Mouse (Mus musculus): ENCODE measurements around the gene March1. TPM values are rescaled to one million over a fixed set of nuclear protein-coding genes. Genes with fewer than 3 reads are reported as not detected.

The March1 gene
- 0.23 and 0.30 TPM in 2 replicates for polyA plus RNA-seq (2016; fragmentation: Nextera tagmentation; extraction: Ambion mirVana)

DNA sequence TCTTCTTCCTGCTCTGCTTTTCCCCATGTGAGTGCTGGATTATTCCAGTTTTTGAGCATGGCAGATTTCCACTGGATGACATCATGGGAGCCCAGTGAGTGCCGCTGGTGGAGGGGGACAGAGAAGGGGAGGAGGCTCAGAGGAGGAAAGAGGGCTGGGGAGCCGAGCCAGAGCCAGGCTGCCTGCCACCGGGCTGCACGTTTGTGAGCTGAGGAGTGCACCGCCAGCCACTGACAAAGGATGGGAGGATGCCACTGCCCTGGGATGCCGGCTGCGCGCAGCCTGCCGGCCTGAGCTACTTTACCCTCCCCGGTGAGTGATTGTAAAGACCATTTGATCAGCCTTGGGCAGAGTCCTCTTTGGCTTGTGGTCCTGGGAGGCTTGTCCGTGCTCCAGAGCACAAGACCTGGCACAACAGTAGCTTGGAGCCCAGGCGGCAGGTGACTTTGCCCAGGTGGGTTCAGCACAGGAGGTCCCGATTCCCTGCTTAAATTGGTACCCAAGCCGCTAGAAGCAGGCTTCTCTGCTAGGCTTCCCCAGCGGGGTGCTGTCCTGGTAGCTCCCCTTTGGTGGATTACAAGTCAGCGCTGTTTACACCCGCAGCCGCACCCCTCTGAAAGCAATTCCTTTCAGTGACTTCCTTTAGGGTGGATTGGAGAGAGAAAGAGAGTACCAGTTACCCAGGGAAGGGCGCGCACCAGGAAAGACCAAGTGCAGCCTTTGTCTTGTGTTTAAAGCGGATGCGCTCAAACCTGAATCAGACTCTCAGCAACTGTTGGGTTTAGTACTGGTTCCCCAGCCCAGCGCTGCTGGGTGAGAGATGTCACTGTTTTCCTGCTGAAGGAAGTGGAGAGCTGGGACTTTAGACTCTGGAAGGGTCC is at the start of gene March1:
Gene March1 (plus strand): TSS at position 30 of the 881 bp plus-strand sequence.
- WGBS (ENCODE audit: insufficient replicate concordance): 6% methylated on average over 23 of the region's 23 CpGs
- no peak within 1 kb of the TSS for H3K4me3 ChIP-seq
- no peak for ATAC-seq
- H3K27me3 ChIP-seq (replicated peaks): peaks cover 15% of the 10 kb centered on the region
- H3K4me1 ChIP-seq: no peaks in the 10 kb centered on the region
- no peak within 1 kb of the TSS for H3K9ac ChIP-seq
- no peaks in the 10 kb centered on the region for H3K9me3 ChIP-seq (replicated peaks)
- no peak within 1 kb of the TSS for H3K4me2 ChIP-seq
- H3K36me3 ChIP-seq: no peaks in the 10 kb centered on the region
- H3K27ac ChIP-seq: no peak within 1 kb of the TSS

DNA sequence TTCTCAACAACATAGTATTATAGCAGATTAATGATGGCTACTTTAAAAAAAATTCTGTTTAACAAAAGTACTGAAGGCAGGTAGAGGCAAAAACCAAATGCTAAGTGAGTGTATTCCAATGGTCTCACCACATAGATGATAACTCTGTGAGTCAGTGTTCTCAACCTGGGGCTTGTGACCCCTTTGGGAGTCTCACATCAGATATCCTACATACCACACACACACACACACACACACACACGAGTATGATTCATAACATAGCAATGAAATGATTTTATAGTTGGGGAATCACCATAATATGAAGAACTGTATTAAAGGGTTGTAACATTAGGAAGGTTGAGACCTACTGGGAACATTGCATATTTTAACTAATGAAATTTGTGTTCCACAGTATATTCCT is 30.8 kb upstream of the March1 start:
- WGBS (ENCODE audit: insufficient replicate concordance): 15% methylated on average over 1 of the region's 1 CpGs
- Histone ChIP-seq H3K4me1 (no peaks in the 10 kb centered on the region), H3K27ac (no peak overlapping the region), H3K9me3 (replicated peaks) (peaks cover 4% of the 10 kb centered on the region; the same call in 1 of the 2 replicates), H3K9ac (no peak overlapping the region), H3K36me3 (no peaks in the 10 kb centered on the region), H3K4me2 (no peak overlapping the region), H3K27me3 (replicated peaks) (no peaks in the 10 kb centered on the region), H3K4me3 (no peak overlapping the region)
- ATAC-seq: no peak

DNA sequence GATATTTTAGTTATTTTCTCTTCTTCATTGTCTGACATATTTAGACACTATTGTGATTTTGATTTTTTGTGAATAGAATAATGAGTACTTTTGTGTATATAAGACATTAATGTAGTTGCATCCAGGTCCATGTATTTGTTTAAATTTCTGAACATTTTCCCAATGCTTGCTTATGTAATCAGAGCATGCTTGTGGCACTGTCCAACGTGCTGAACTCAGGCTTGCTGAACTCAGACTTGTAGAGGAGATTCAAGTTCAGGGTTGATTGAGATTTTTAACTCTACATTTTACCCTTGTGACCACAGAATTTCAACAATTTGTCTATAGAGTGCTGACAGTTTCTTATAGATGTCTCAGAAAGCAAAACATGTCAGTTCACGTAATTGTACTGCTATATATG is 14.5 kb upstream of the March1 start:
- Histone ChIP-seq H3K27me3 (replicated peaks) (no peaks in the 10 kb centered on the region), H3K4me3 (no peak overlapping the region), H3K4me2 (no peak overlapping the region), H3K9me3 (replicated peaks) (no peaks in the 10 kb centered on the region), H3K36me3 (no peaks in the 10 kb centered on the region), H3K4me1 (no peaks in the 10 kb centered on the region), H3K27ac (no peak overlapping the region), H3K9ac (no peak overlapping the region)
- ATAC-seq: no peak
- whole genome bisulfite sequencing (ENCODE audit: insufficient replicate concordance): 37% methylated on average over 2 of the region's 2 CpGs

DNA sequence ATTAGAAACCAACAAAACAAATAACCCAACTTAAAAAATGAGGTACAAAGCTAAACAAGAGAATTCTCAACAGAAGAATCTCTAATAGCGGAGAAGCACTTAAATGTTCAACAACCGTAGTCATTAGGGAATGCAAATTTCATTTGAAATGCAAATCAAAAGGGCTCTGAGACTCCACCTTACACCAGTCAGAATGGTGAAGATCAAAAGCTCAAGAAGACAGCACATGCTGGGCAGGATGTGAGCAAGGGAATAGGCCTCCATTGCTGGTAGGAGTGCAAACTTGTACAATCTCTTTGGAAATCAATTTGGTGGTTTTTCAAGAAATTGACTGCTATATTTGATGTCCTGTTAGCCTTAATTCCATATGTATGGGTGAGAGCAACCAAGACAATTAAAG is 8.2 kb upstream of the March1 start:
- H3K27ac ChIP-seq: no peak overlapping the region
- H3K4me2 ChIP-seq: no peak overlapping the region
- H3K36me3 ChIP-seq: no peaks in the 10 kb centered on the region
- ATAC-seq: no peak
- 59% methylated on average over 2 of the region's 2 CpGs for WGBS (ENCODE audit: insufficient replicate concordance)
- no peak overlapping the region for H3K9ac ChIP-seq
- H3K9me3 ChIP-seq (replicated peaks): no peaks in the 10 kb centered on the region
- H3K27me3 ChIP-seq (replicated peaks): no peaks in the 10 kb centered on the region
- H3K4me1 ChIP-seq: no peaks in the 10 kb centered on the region
- H3K4me3 ChIP-seq: no peak overlapping the region

DNA sequence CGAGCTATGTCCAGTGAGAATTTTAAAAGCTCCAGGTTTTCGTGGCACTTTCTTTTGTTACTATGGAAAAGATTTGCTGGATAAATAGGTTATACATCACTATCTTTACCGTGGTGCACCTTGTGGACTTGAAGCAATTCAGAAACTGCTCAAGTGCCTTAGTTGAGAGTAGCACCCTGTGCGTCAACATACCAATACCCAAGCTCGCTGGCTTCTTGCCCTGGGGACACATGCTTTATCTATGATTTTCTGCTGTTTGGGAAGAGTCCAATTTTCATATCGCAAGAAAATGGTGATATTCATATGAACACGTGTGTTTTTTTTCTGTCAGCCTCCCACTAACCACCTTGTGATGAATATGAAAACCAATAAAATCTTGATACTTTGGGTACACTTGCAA is 1.3 kb downstream of the March1 start:
- Histone ChIP-seq H3K27ac (no peak overlapping the region), H3K27me3 (replicated peaks) (peaks cover 15% of the 10 kb centered on the region), H3K9me3 (replicated peaks) (no peaks in the 10 kb centered on the region), H3K9ac (no peak overlapping the region), H3K4me2 (no peak overlapping the region), H3K4me1 (no peaks in the 10 kb centered on the region), H3K36me3 (no peaks in the 10 kb centered on the region), H3K4me3 (no peak overlapping the region)
- ATAC-seq: no peak
- 37% methylated on average over 7 of the region's 7 CpGs for WGBS (ENCODE audit: insufficient replicate concordance)

DNA sequence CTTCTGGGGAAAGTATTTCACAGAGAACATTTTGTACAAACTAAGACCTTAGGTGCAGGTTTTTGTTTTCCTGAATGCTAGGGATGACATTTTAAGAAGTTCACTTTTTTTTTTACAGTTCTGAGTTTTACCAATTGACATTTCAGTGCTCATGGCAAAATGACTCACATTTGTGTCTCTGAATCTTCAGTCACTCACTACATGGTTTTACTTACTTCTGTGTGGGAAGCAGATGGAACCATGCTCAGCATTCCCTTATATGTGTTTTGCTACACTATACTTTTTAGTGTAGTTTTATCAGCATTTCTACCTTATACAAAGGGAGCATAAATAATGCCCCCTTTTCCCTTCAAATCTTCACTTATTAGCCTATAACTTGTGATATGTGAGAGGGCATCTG is 27.2 kb downstream of the March1 start:
- H3K36me3 ChIP-seq: no peaks in the 10 kb centered on the region
- ATAC-seq: no peak
- H3K4me1 ChIP-seq: no peaks in the 10 kb centered on the region
- no peak overlapping the region for H3K27ac ChIP-seq
- no peak overlapping the region for H3K9ac ChIP-seq
- H3K4me2 ChIP-seq: no peak overlapping the region
- no peaks in the 10 kb centered on the region for H3K27me3 ChIP-seq (replicated peaks)
- H3K9me3 ChIP-seq (replicated peaks): no peaks in the 10 kb centered on the region
- no peak overlapping the region for H3K4me3 ChIP-seq

DNA sequence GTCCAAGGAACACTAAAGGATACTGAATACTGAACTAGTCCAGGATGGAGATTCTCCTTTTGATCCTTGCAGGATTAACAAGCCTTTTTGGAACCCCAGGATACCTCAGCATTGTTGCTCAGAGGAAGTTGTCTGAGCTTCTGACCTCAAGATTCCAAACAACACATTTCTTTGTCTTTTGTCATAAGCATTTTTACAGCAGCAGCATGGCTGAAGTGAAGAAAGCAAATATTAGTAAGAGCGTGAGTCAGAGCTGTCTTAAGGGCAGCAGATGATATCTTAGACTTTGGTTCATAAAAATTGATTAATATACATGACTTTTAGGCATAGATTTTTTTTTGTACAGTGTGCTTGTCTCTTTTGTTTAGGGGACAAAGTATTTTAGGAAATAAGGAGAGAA is 27.8 kb downstream of the March1 start:
- no peak for ATAC-seq
- Histone ChIP-seq H3K9ac (no peak overlapping the region), H3K4me1 (no peaks in the 10 kb centered on the region), H3K27me3 (replicated peaks) (no peaks in the 10 kb centered on the region), H3K27ac (no peak overlapping the region), H3K36me3 (no peaks in the 10 kb centered on the region), H3K4me3 (no peak overlapping the region), H3K9me3 (replicated peaks) (no peaks in the 10 kb centered on the region), H3K4me2 (no peak overlapping the region)
- 67% methylated on average over 1 of the region's 1 CpGs for WGBS (ENCODE audit: insufficient replicate concordance)

DNA sequence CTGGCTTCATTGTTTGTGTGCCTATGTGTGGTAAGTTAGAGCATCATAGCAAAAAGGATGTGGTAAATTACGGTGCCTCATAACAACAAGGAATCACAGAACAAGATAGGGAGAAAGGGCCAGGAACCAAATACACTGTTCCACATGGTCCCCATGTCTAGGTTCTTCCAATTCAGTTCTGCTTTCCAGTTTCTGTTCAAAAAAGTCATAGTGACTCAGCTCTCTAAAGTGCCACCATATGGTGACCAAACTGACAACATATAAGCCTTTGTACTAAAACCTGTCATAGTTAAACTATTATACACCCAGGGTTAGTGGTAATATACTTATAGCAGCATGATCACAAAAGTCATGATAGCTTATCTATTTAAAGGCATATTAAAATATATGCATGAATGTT is 28.2 kb downstream of the March1 start:
- Histone ChIP-seq H3K9ac (no peak overlapping the region), H3K36me3 (no peaks in the 10 kb centered on the region), H3K9me3 (replicated peaks) (no peaks in the 10 kb centered on the region), H3K4me2 (no peak overlapping the region), H3K27ac (no peak overlapping the region), H3K4me3 (no peak overlapping the region), H3K27me3 (replicated peaks) (no peaks in the 10 kb centered on the region), H3K4me1 (no peaks in the 10 kb centered on the region)
- WGBS (ENCODE audit: insufficient replicate concordance): 60% methylated on average over 1 of the region's 1 CpGs
- ATAC-seq: no peak

DNA sequence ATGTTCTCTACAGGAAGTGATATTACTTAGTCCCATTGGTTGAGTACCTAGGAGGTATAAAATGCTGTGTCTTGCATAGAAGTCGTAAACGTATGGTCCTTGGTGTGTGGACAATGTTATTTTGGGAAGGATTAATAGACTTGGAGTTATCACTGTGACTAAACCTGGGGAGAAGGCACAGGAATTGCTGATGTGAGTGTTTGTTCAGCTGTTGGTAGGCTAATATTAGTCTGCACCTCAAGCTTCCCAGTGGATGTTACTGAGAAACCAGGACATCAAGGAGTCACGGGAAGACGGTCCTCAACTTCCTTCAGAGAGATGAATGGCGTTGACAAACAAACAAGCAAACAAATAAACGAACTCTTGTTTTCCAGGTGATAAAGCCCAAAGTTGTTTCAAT is 38.2 kb downstream of the March1 start:
- H3K9ac ChIP-seq: no peak overlapping the region
- H3K36me3 ChIP-seq: no peaks in the 10 kb centered on the region
- ATAC-seq: no peak
- H3K27me3 ChIP-seq (replicated peaks): no peaks in the 10 kb centered on the region
- H3K9me3 ChIP-seq (replicated peaks): no peaks in the 10 kb centered on the region
- H3K4me3 ChIP-seq: no peak overlapping the region
- 67% methylated on average over 6 of the region's 6 CpGs for WGBS (ENCODE audit: insufficient replicate concordance)
- H3K4me2 ChIP-seq: no peak overlapping the region
- H3K4me1 ChIP-seq: no peaks in the 10 kb centered on the region
- no peak overlapping the region for H3K27ac ChIP-seq

DNA sequence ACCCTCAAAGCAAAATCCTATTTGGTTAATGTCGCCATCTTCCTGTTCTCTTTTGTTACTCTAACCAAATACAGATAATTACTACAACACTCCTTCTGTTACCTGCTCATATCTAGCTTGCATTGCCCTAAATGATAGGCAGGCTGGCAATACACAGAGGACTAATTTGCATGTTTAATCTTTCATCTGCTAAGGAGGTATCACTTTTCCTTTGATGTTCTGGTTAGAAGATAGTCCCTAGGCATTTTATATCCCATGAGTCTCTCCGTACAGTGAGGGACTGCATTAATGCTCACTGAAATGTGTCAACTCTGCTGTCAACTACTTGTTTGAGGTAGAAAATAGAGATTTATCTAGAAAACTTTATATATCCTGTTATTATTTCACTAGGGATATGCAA is 44.2 kb downstream of the March1 start:
- H3K4me2 ChIP-seq: no peak overlapping the region
- WGBS (ENCODE audit: insufficient replicate concordance): 72% methylated on average over 2 of the region's 2 CpGs
- ATAC-seq: no peak
- no peak overlapping the region for H3K27ac ChIP-seq
- H3K9me3 ChIP-seq (replicated peaks): no peaks in the 10 kb centered on the region
- H3K9ac ChIP-seq: no peak overlapping the region
- H3K4me3 ChIP-seq: no peak overlapping the region
- H3K27me3 ChIP-seq (replicated peaks): no peaks in the 10 kb centered on the region
- H3K36me3 ChIP-seq: no peaks in the 10 kb centered on the region
- H3K4me1 ChIP-seq: no peaks in the 10 kb centered on the region

DNA sequence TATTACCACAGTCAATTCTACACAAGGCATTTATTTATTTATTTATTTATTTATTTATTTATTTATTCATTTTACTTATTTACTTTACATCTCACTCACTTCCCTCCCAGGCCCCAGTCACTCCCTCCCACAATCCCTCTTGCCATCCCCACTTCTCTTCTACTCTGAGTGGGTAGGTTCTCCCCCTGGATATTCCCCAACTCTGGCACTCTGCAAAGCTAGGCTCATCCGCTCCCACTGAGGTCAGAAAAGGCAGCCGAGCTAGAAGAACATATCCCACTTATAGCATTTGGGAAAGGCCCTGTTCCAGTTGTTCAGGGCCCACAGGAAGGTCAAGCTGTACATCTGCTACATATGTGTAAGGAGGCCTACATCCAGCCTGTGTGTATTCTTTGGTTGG is 48.1 kb downstream of the March1 start:
- Histone ChIP-seq H3K27me3 (replicated peaks) (no peaks in the 10 kb centered on the region), H3K9ac (no peak overlapping the region), H3K36me3 (no peaks in the 10 kb centered on the region), H3K27ac (no peak overlapping the region), H3K9me3 (replicated peaks) (no peaks in the 10 kb centered on the region), H3K4me1 (no peaks in the 10 kb centered on the region), H3K4me3 (no peak overlapping the region), H3K4me2 (no peak overlapping the region)
- no peak for ATAC-seq
- 70% methylated on average over 2 of the region's 2 CpGs for WGBS (ENCODE audit: insufficient replicate concordance)

DNA sequence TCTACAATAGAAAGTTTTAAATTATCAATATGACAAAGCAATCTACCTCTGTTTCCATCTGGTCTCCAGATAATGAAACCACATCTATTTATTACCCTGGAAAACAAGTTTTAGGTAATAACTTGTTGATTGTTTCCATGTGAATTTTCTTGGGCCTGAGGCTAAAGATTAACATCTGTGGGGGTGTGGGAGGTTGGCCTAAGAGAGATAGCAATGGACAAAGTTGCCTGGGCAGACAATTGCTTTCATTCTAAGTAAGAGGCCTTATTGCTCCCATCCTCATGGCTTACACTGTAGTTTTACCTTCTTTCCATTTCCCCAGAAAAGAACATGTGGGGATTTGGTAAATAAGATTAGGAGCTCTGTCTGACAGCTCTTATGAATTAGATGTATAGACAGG is 125.4 kb downstream of the March1 start:
- H3K4me1 ChIP-seq: no peaks in the 10 kb centered on the region
- H3K9me3 ChIP-seq (replicated peaks): no peaks in the 10 kb centered on the region
- H3K27ac ChIP-seq: no peak overlapping the region
- H3K27me3 ChIP-seq (replicated peaks): no peaks in the 10 kb centered on the region
- H3K4me2 ChIP-seq: no peak overlapping the region
- H3K36me3 ChIP-seq: no peaks in the 10 kb centered on the region
- ATAC-seq: no peak
- no peak overlapping the region for H3K4me3 ChIP-seq
- H3K9ac ChIP-seq: no peak overlapping the region

DNA sequence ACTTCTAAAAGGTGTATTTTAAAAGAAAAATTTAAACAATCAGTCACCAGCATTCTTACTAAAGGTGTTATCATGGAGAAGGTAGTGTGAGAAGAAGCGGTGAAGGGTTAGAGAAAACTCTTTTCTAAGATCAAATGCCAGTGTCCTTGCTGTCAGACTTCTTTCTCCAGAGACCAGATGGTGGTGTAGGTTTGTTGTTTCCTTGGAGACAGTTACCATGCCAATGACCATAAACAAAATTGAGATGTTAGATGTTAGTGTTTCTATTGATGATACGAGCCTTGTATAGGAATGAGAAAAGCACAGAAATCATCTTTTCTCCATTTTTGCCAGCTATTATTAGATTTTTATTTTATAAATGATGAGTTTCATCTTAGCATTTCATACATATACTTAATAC is 158.1 kb downstream of the March1 start:
- Histone ChIP-seq H3K27ac (no peak overlapping the region), H3K4me3 (no peak overlapping the region), H3K36me3 (no peaks in the 10 kb centered on the region), H3K27me3 (replicated peaks) (no peaks in the 10 kb centered on the region), H3K4me2 (no peak overlapping the region), H3K9me3 (replicated peaks) (no peaks in the 10 kb centered on the region), H3K4me1 (no peaks in the 10 kb centered on the region), H3K9ac (no peak overlapping the region)
- ATAC-seq: no peak
- WGBS (ENCODE audit: insufficient replicate concordance): 71% methylated on average over 2 of the region's 2 CpGs

Data from liver, embryonic 12.5 days (tissue).